Mouse (Mus musculus): ENCODE results near the gene Zfp553. TPM values are rescaled to one million over a fixed set of nuclear protein-coding genes. Genes with fewer than 3 reads are reported as not detected.

Gene Zfp553
- total and polyA plus RNA-seq, 3 experiments, result 9.8 to 17.4 (median 15.0) TPM

GRCm38 (mm10) chr7:127259186-127259905 is 26.5 kb downstream of the Zfp553 start:
- Histone ChIP-seq H3K4me3 (replicated peaks in 1 of 3; ENCODE audit: low read depth in 2 of 3, low read length in 2 of 3, poor library complexity in 1 of 3) (peak overlapping the region in 2 of 3 experiments; percentile 66 to 76), H3K27me3 (replicated peaks) (no peaks in the 10 kb centered on the region), H3K36me3 (replicated peaks in 1 of 2; ENCODE audit: control insufficient read depth in 1 of 2, insufficient read depth in 1 of 2, low read length in 1 of 2) (peaks cover 20 to 37% of the 10 kb centered on the region in 2 experiments), H3K9me3 (replicated peaks; ENCODE audit: low read length) (no peaks in the 10 kb centered on the region), H3K4me2 (ENCODE audit: insufficient read depth, low read depth, poor library complexity, severe bottlenecking) (peak overlapping the region; percentile 64), H3K27ac (ENCODE audit: insufficient read depth, low read depth) (no peak overlapping the region), H3K4me1 (ENCODE audit: control insufficient read depth in 1 of 2, insufficient read depth in 2 of 2) (peaks cover 12 to 47% of the 10 kb centered on the region in 2 experiments; a peak in 3 of 4 replicates), H3K9ac (ENCODE audit: insufficient read depth, low read depth) (no peak overlapping the region; the same call in 1 of the 2 replicates), H3K79me2 (replicated peaks; ENCODE audit: control insufficient read depth, extremely low read depth, insufficient read depth, poor library complexity, severe bottlenecking) (peaks cover 15% of the 10 kb centered on the region)
- no peak for DNase-seq (ENCODE audit: extremely low read depth)
- TF ChIP-seq TBP (conservative IDR thresholded peaks at IDR 0.05; ENCODE audit: low read depth, low read length), result no peak
- no peak for TF ChIP-seq JUND (conservative IDR thresholded peaks at IDR 0.05; ENCODE audit: low read depth, low read length)
- TF ChIP-seq CHD2 (IDR thresholded peaks at IDR 0.05; ENCODE audit: low read length), result no peak
- TF ChIP-seq USF2 (conservative IDR thresholded peaks at IDR 0.05; ENCODE audit: low read depth, low read length), result no peak
- no peak for TF ChIP-seq GABPA (IDR thresholded peaks at IDR 0.05; ENCODE audit: insufficient replicate concordance, low read depth, low read length)
- TF ChIP-seq SMC3 (IDR thresholded peaks at IDR 0.05; ENCODE audit: low read depth, low read length), result peak; percentile 19; the same call in 1 of the 2 replicates
- TF ChIP-seq UBTF (IDR thresholded peaks at IDR 0.05; ENCODE audit: low read depth, low read length), result no peak
- no peak for TF ChIP-seq BHLHE40 (IDR thresholded peaks at IDR 0.05; ENCODE audit: low read depth, low read length)
- no peak for TF ChIP-seq JUN (IDR thresholded peaks at IDR 0.05; ENCODE audit: insufficient read depth, low read depth, low read length)
- TF ChIP-seq RAD21 (IDR thresholded peaks at IDR 0.05; ENCODE audit: low read depth, low read length), result peak; percentile 10; the same call in 1 of the 2 replicates
- no peak for TF ChIP-seq HCFC1 (IDR thresholded peaks at IDR 0.05; ENCODE audit: low read depth, low read length)
- TF ChIP-seq POLR2AphosphoS2 (IDR thresholded peaks at IDR 0.05; ENCODE audit: low read depth, low read length), result no peak
- no peak for TF ChIP-seq ZKSCAN1 (IDR thresholded peaks at IDR 0.05; ENCODE audit: borderline replicate concordance, low read depth, low read length)
- TF ChIP-seq E2F4 (IDR thresholded peaks at IDR 0.05; ENCODE audit: insufficient replicate concordance, low read depth, low read length), result no peak
- TF ChIP-seq TCF12 (IDR thresholded peaks at IDR 0.05; ENCODE audit: low read depth, low read length), result no peak
- peak in 1 of 2 experiments; percentile 37; a peak in 2 of 4 replicates for TF ChIP-seq CTCF (conservative IDR thresholded peaks at IDR 0.05 in 1 of 2, IDR thresholded peaks at IDR 0.05 in 1 of 2; ENCODE audit: low read depth in 2 of 2, low read length in 2 of 2)
- TF ChIP-seq RCOR1 (conservative IDR thresholded peaks at IDR 0.05; ENCODE audit: low read depth, low read length), result no peak
- TF ChIP-seq MXI1 (IDR thresholded peaks at IDR 0.05; ENCODE audit: low read depth, low read length), result no peak
- dilution Hi-C loops (cut with MboI; ENCODE audit: extremely low pct_ligation_motif_present, extremely low pct_unique_long_range_greater_than_20kb, low sequenced_read_pairs), result no loop called here
- in situ Hi-C loops (cut with MboI; ENCODE audit: low pct_ligation_motif_present, low pct_unique_long_range_greater_than_20kb, low sequenced_read_pairs), result no loop called here
